Mouse (Mus musculus) hindbrain, embryonic 10.5 days (tissue): Measurements from ENCODE around the gene Wdtc1. TPM values are rescaled to one million over a fixed set of nuclear protein-coding genes. Genes with fewer than 3 reads are reported as not detected.

Experiments
- DNase-seq: peaks from one replicate; pipeline ENCODE4 v3.0.0-alpha.2; 2017; ENCODE audit warnings: low spot score
- H3K27ac ChIP-seq: fragments of 300-500 bp; sonication (generic); 2 replicates; pipeline ENCODE4 v1.5.1; 2016; ENCODE audit warnings: mild to moderate bottlenecking, moderate library complexity
- H3K27me3 ChIP-seq: fragments of 300-500 bp; sonication (generic); 2 replicates; pipeline ENCODE4 v1.6.1; 2016; ENCODE audit warnings: mild to moderate bottlenecking; ENCODE audit not compliant: poor library complexity, insufficient read depth, severe bottlenecking
- H3K36me3 ChIP-seq: fragments of 300-500 bp; sonication (generic); 2 replicates; pipeline ENCODE4 v1.6.1; 2016; ENCODE audit warnings: mild to moderate bottlenecking, moderate library complexity
- H3K4me1 ChIP-seq: fragments of 300-500 bp; sonication (generic); replicated peaks from 2 replicates; pipeline ENCODE4 v1.6.1; 2016; ENCODE audit warnings: mild to moderate bottlenecking
- H3K4me3 ChIP-seq: fragments of 300-500 bp; sonication (generic); 2 replicates; pipeline ENCODE4 v1.5.1; 2016; ENCODE audit warnings: mild to moderate bottlenecking, moderate library complexity
- H3K9me3 ChIP-seq: fragments of 300-500 bp; sonication (generic); 2 replicates; pipeline ENCODE4 v1.6.1; 2016; ENCODE audit warnings: mild to moderate bottlenecking, moderate library complexity
- WGBS: fragments of 180-500 bp; shearing (Covaris S2); methylation state at CpG from one replicate; pipeline ENCODE4 v1.1.7; 2016; 5-methylcytosine and 5-hydroxymethylcytosine counted together
- polyA plus RNA-seq: library from polyadenylated mRNA; unstranded; fragments of >200 nt; fragmentation: Nextera tagmentation; extraction: Ambion mirVana; gene quantifications from 2 replicates; pipeline ENCODE4 v1.2.1, GENCODE M21; 2016

Wdtc1 gene
- polyA plus RNA-seq, 1 experiment from 2014 or later: 22.0 TPM

- Histone ChIP-seq H3K36me3 (peaks cover 68% of the 10 kb centered on the region), H3K9me3 (peaks cover 15% of the 10 kb centered on the region; the same call in 1 of the 2 replicates), H3K4me1 (peaks cover 11% of the 10 kb centered on the region), H3K4me3 (no peak overlapping the region), H3K27me3 (peaks cover 3% of the 10 kb centered on the region; the same call in 1 of the 2 replicates), H3K27ac (no peak overlapping the region)
- 98% methylated on average over 2 of the region's 2 CpGs for WGBS
- no peak for DNase-seq
Measured at GRCm38 (mm10) chr4:133264559-133264958, 88.7 kb downstream of the Wdtc1 start.

GRCm38 (mm10) chr4:133263756-133264155 is 89.5 kb downstream of the Wdtc1 start:
- no peak for DNase-seq
- Histone ChIP-seq H3K36me3 (peaks cover 60% of the 10 kb centered on the region), H3K4me3 (no peak overlapping the region), H3K27me3 (peaks cover 9% of the 10 kb centered on the region), H3K9me3 (peaks cover 15% of the 10 kb centered on the region; the same call in 1 of the 2 replicates), H3K27ac (no peak overlapping the region), H3K4me1 (peaks cover 11% of the 10 kb centered on the region)
- WGBS: 93% methylated on average over 5 of the region's 5 CpGs

GRCm38 (mm10) chr4:133262882-133263281 is 90.4 kb downstream of the Wdtc1 start, which contains the start of gene Sytl1:
TSS of gene Sytl1 (minus strand) at chr4:133263113.
- 44% methylated on average over 7 of the region's 7 CpGs for WGBS
- peaks cover 18% of the 10 kb centered on the region for H3K27me3 ChIP-seq
- peaks cover 15% of the 10 kb centered on the region; the same call in 1 of the 2 replicates for H3K9me3 ChIP-seq
- H3K36me3 ChIP-seq: peaks cover 52% of the 10 kb centered on the region
- H3K4me1 ChIP-seq: peaks cover 11% of the 10 kb centered on the region
- peak within 1 kb of the TSS; percentile 12; the same call in 1 of the 2 replicates for H3K27ac ChIP-seq
- H3K4me3 ChIP-seq: no peak within 1 kb of the TSS
- DNase-seq: no peak

GRCm38 (mm10) chr4:133262375-133262765 is 90.9 kb downstream of the Wdtc1 start:
- DNase-seq: no peak
- Histone ChIP-seq H3K27ac (peak overlapping the region; percentile 12; the same call in 1 of the 2 replicates), H3K27me3 (peaks cover 23% of the 10 kb centered on the region), H3K36me3 (peaks cover 46% of the 10 kb centered on the region), H3K4me1 (peaks cover 16% of the 10 kb centered on the region), H3K9me3 (peaks cover 15% of the 10 kb centered on the region; the same call in 1 of the 2 replicates), H3K4me3 (no peak overlapping the region)
- 68% methylated on average over 7 of the region's 7 CpGs for WGBS

GRCm38 (mm10) chr4:133261641-133262374 is 91.5 kb downstream of the Wdtc1 start:
- Histone ChIP-seq H3K4me1 (peaks cover 22% of the 10 kb centered on the region), H3K27me3 (peaks cover 29% of the 10 kb centered on the region), H3K27ac (peak overlapping the region; percentile 12; the same call in 1 of the 2 replicates), H3K4me3 (no peak overlapping the region), H3K36me3 (peaks cover 41% of the 10 kb centered on the region), H3K9me3 (peaks cover 15% of the 10 kb centered on the region; the same call in 1 of the 2 replicates)
- no peak for DNase-seq
- WGBS: 45% methylated on average over 10 of the region's 10 CpGs

GRCm38 (mm10) chr4:133257798-133258408 is 95.4 kb downstream of the Wdtc1 start:
- 78% methylated on average over 12 of the region's 12 CpGs for whole genome bisulfite sequencing
- Histone ChIP-seq H3K9me3 (no peaks in the 10 kb centered on the region), H3K36me3 (peaks cover 2% of the 10 kb centered on the region), H3K27ac (no peak overlapping the region), H3K4me3 (no peak overlapping the region), H3K27me3 (peaks cover 68% of the 10 kb centered on the region), H3K4me1 (peaks cover 29% of the 10 kb centered on the region)
- no peak for DNase-seq

- Histone ChIP-seq H3K36me3 (no peaks in the 10 kb centered on the region), H3K4me3 (0 out of 2 replicates have a peak overlapping the region, but pooled peaks have one; percentile 13), H3K27me3 (peaks cover 75% of the 10 kb centered on the region), H3K9me3 (no peaks in the 10 kb centered on the region), H3K4me1 (peaks cover 29% of the 10 kb centered on the region), H3K27ac (no peak overlapping the region)
- no peak for DNase-seq
- WGBS: 32% methylated on average over 12 of the region's 12 CpGs
Measured at GRCm38 (mm10) chr4:133257230-133257629, 96.1 kb downstream of the Wdtc1 start.

GRCm38 (mm10) chr4:133256820-133257219 is 96.5 kb downstream of the Wdtc1 start:
- Histone ChIP-seq H3K4me1 (peaks cover 29% of the 10 kb centered on the region), H3K27me3 (peaks cover 79% of the 10 kb centered on the region), H3K9me3 (no peaks in the 10 kb centered on the region), H3K27ac (no peak overlapping the region), H3K36me3 (no peaks in the 10 kb centered on the region), H3K4me3 (peak overlapping the region; percentile 13; the same call in 1 of the 2 replicates)
- DNase-seq: no peak
- 20% methylated on average over 24 of the region's 24 CpGs for WGBS

- no peak for DNase-seq
- Histone ChIP-seq H3K27me3 (peaks cover 93% of the 10 kb centered on the region), H3K27ac (no peak overlapping the region), H3K36me3 (no peaks in the 10 kb centered on the region), H3K9me3 (no peaks in the 10 kb centered on the region), H3K4me3 (no peak overlapping the region), H3K4me1 (peaks cover 39% of the 10 kb centered on the region)
- 57% methylated on average over 6 of the region's 6 CpGs for WGBS
Measured at GRCm38 (mm10) chr4:133255392-133255791, 97.9 kb downstream of the Wdtc1 start.

- Histone ChIP-seq H3K4me3 (no peak overlapping the region), H3K27ac (no peak overlapping the region), H3K4me1 (peaks cover 47% of the 10 kb centered on the region), H3K9me3 (no peaks in the 10 kb centered on the region), H3K36me3 (no peaks in the 10 kb centered on the region), H3K27me3 (peaks cover 100% of the 10 kb centered on the region)
- DNase-seq: no peak
- WGBS: 82% methylated on average over 12 of the region's 12 CpGs
Measured at GRCm38 (mm10) chr4:133253412-133253811, 99.9 kb downstream of the Wdtc1 start.

- Histone ChIP-seq H3K4me3 (peak overlapping the region; percentile 53; the same call in 1 of the 2 replicates), H3K27ac (no peak overlapping the region), H3K36me3 (no peaks in the 10 kb centered on the region), H3K27me3 (peaks cover 100% of the 10 kb centered on the region), H3K9me3 (no peaks in the 10 kb centered on the region), H3K4me1 (peaks cover 42% of the 10 kb centered on the region)
- WGBS: 41% methylated on average over 4 of the region's 4 CpGs
- no peak for DNase-seq
Measured at GRCm38 (mm10) chr4:133252089-133252488, 101.2 kb downstream of the Wdtc1 start.

- Histone ChIP-seq H3K36me3 (no peaks in the 10 kb centered on the region), H3K27ac (no peak overlapping the region), H3K9me3 (no peaks in the 10 kb centered on the region), H3K27me3 (peaks cover 100% of the 10 kb centered on the region), H3K4me1 (peaks cover 43% of the 10 kb centered on the region), H3K4me3 (peak overlapping the region; percentile 53)
- peak; percentile 36 for DNase-seq
- 2% methylated on average over 31 of the region's 31 CpGs for WGBS
Measured at GRCm38 (mm10) chr4:133251214-133251613, 102.1 kb downstream of the Wdtc1 start.

GRCm38 (mm10) chr4:133250609-133251008 is 102.7 kb downstream of the Wdtc1 start:
- no peaks in the 10 kb centered on the region for H3K9me3 ChIP-seq
- 4% methylated on average over 22 of the region's 22 CpGs for WGBS
- peaks cover 43% of the 10 kb centered on the region for H3K4me1 ChIP-seq
- H3K4me3 ChIP-seq: peak overlapping the region; percentile 53
- peak overlapping the region; percentile 66 for H3K27ac ChIP-seq
- DNase-seq: peak; percentile 86
- H3K36me3 ChIP-seq: no peaks in the 10 kb centered on the region
- H3K27me3 ChIP-seq: peaks cover 100% of the 10 kb centered on the region
